Mouse (Mus musculus): Measurements from ENCODE around the gene Sec22a.

GRCm38 (mm10) chr16:35406706-35407105 lies 43.0 kb upstream of the Sec22a start:
- no peak for TF ChIP-seq CTCF (IDR thresholded peaks at IDR 0.05; ENCODE audit: control insufficient read depth, insufficient read depth, insufficient read length)
- no peak for TF ChIP-seq USF1 (IDR thresholded peaks at IDR 0.05; ENCODE audit: low read depth)
- TF ChIP-seq MYOG (IDR thresholded peaks at IDR 0.05; ENCODE audit: control insufficient read depth, extremely low read depth, insufficient read length), result no peak
- TF ChIP-seq MYOD1 (IDR thresholded peaks at IDR 0.05; ENCODE audit: control insufficient read depth, insufficient read length, low read depth), result no peak
- TF ChIP-seq MAX (IDR thresholded peaks at IDR 0.05), result no peak
- no peak for TF ChIP-seq CEBPB (IDR thresholded peaks at IDR 0.05; ENCODE audit: low read depth)
- TF ChIP-seq FOSL1 (IDR thresholded peaks at IDR 0.05; ENCODE audit: insufficient read depth, low read length, poor library complexity, severe bottlenecking), result no peak

Measured in C2C12 (cell line).